Mouse (Mus musculus): ENCODE results near the gene Serpinb9b. TPM values are rescaled to one million over a fixed set of nuclear protein-coding genes. Genes with fewer than 3 reads are reported as not detected.

Serpinb9b gene
- total and polyA plus RNA-seq, 2 experiments from 2014 or later, result 0.13 TPM; not detected in 1

DNA sequence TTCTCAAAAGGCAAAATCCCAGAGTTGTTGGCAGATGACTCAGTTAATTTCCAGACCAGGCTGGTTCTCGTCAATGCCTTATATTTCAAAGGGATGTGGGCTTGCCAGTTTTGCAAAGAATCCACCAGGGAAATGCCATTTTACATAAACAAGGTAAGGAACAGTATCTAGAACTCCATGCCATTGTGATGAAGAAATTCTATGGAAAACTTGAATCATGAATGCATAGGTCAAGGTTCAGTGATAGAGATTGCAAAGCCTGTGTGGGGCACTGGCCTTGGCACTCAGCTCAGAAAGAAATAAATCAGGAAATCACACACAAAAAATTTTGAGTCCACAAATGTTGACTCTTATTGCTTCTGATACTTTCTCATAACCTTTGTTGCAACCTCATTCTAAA lies 8.3 kb downstream of the Serpinb9b start:
- 78% methylated on average over 1 of the region's 1 CpGs for WGBS

DNA sequence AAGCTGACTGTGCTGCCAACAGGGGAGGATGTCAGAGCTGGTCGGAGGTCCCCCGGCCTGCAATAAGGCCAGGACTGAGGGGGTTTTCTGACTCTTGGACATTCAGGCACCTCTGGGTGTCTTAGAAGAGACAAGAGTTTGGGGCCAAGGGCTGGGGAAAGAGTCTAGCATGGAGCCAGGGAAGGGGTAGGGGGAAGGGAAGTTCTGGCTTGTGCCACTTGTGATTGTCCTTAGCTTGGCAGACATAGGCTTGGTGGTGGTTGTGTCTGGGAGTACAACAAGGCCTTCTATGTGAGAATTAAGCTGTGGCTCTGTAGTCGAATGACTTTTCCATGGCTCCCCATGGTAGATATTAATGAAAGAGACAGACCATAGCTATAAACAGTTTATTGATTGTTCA lies 16.3 kb downstream of the Serpinb9b start:
- no peak overlapping the region for H3K4me2 ChIP-seq (ENCODE audit: low read depth, low read length)
- no peaks in the 10 kb centered on the region for H3K4me1 ChIP-seq (ENCODE audit: insufficient read depth, low read length)
- no peak for TF ChIP-seq CTCF (IDR thresholded peaks at IDR 0.05; ENCODE audit: low read depth)
- H3K9me3 ChIP-seq (ENCODE audit: low read length), result no peaks in the 10 kb centered on the region
- DNase-seq (ENCODE audit: low spot score) (no peak), ATAC-seq (no peak)
- H3K27me3 ChIP-seq (ENCODE audit: insufficient read depth, low read length), result no peaks in the 10 kb centered on the region
- no peaks in the 10 kb centered on the region for H3K36me3 ChIP-seq (ENCODE audit: insufficient read depth, low read length)
- H3K4me3 ChIP-seq (ENCODE audit: low read length), result no peak overlapping the region
- 92% methylated on average over 3 of the region's 3 CpGs for WGBS
- H3K9ac ChIP-seq (replicated peaks; ENCODE audit: low read length), result no peak overlapping the region
- H3K27ac ChIP-seq, result no peak overlapping the region

More for the DNA sequence above, 8.3 kb downstream of the Serpinb9b start:
- H3K4me2 ChIP-seq (ENCODE audit: low read depth, low read length), result no peak overlapping the region
- DNase-seq (ENCODE audit: low spot score), result no peak
- H3K4me3 ChIP-seq (ENCODE audit: low read length), result no peak overlapping the region
- no peaks in the 10 kb centered on the region for H3K4me1 ChIP-seq (ENCODE audit: insufficient read depth, low read length)
- no peak overlapping the region for H3K9ac ChIP-seq (replicated peaks; ENCODE audit: low read length)
- no peaks in the 10 kb centered on the region for H3K9me3 ChIP-seq (ENCODE audit: low read length)
- no peak for TF ChIP-seq CTCF (IDR thresholded peaks at IDR 0.05; ENCODE audit: low read depth)
- no peaks in the 10 kb centered on the region for H3K27me3 ChIP-seq (ENCODE audit: insufficient read depth, low read length)
- no peak overlapping the region for H3K27ac ChIP-seq
- ATAC-seq, result no peak
- H3K36me3 ChIP-seq (ENCODE audit: insufficient read depth, low read length), result no peaks in the 10 kb centered on the region

DNA sequence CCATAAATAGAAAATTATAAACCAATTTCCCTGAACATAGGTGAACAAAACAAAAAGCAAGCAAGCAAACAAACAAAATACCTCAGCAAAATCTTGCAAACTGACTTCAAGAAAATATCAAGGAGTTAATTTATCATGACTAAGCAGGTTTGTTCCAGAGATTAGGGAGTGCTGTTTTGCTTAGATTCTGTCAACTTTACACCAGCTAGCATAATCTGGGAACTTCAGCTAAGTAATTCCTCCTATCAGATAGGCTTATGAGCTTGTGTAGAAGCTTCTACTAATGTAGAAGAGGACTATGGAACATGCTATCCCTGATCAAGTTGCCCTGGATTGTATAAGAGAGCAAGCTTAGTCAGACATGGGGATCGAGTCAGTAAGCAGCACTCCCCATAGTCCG lies 20.0 kb downstream of the Serpinb9b start:
- H3K9ac ChIP-seq (replicated peaks; ENCODE audit: low read length), result no peak overlapping the region
- no peak overlapping the region for H3K4me2 ChIP-seq (ENCODE audit: low read depth, low read length)
- H3K27ac ChIP-seq, result no peak overlapping the region
- ATAC-seq, result no peak
- no peaks in the 10 kb centered on the region for H3K4me1 ChIP-seq (ENCODE audit: insufficient read depth, low read length)
- WGBS, result 87% methylated on average over 2 of the region's 2 CpGs
- no peak overlapping the region for H3K4me3 ChIP-seq (ENCODE audit: low read length)
- H3K36me3 ChIP-seq (ENCODE audit: insufficient read depth, low read length), result no peaks in the 10 kb centered on the region
- H3K27me3 ChIP-seq (ENCODE audit: insufficient read depth, low read length), result no peaks in the 10 kb centered on the region
- no peaks in the 10 kb centered on the region for H3K9me3 ChIP-seq (ENCODE audit: low read length)
- TF ChIP-seq CTCF (IDR thresholded peaks at IDR 0.05; ENCODE audit: low read depth), result no peak
- no peak for DNase-seq (ENCODE audit: low spot score)

DNA sequence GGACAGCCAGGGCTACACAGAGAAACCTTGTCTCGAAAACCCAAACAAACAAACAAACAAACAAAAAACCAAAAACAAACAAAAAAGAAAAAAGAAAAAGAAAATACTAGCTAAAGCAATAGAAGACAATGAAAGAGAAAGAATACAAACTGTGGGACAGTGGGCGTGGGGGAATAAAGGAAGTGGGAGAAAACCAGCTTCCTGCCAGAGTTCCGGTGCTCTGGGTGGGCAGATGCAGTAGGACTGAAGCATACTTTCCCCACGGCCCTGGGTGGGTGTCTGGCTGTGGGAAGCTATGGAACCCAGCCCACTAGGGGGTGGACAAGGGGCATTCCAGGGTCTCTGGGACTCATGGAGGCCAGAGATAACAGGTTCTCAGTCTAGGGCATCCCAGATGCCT lies 21.0 kb downstream of the Serpinb9b start:
- H3K4me1 ChIP-seq (ENCODE audit: insufficient read depth, low read length), result no peaks in the 10 kb centered on the region
- H3K4me2 ChIP-seq (ENCODE audit: low read depth, low read length), result no peak overlapping the region
- no peaks in the 10 kb centered on the region for H3K9me3 ChIP-seq (ENCODE audit: low read length)
- no peak overlapping the region for H3K9ac ChIP-seq (replicated peaks; ENCODE audit: low read length)
- H3K27ac ChIP-seq, result no peak overlapping the region
- DNase-seq (ENCODE audit: low spot score), result no peak
- no peak for TF ChIP-seq CTCF (IDR thresholded peaks at IDR 0.05; ENCODE audit: low read depth)
- H3K4me3 ChIP-seq (ENCODE audit: low read length), result no peak overlapping the region
- ATAC-seq, result no peak
- no peaks in the 10 kb centered on the region for H3K36me3 ChIP-seq (ENCODE audit: insufficient read depth, low read length)
- WGBS, result 69% methylated on average over 4 of the region's 4 CpGs
- no peaks in the 10 kb centered on the region for H3K27me3 ChIP-seq (ENCODE audit: insufficient read depth, low read length)

DNA sequence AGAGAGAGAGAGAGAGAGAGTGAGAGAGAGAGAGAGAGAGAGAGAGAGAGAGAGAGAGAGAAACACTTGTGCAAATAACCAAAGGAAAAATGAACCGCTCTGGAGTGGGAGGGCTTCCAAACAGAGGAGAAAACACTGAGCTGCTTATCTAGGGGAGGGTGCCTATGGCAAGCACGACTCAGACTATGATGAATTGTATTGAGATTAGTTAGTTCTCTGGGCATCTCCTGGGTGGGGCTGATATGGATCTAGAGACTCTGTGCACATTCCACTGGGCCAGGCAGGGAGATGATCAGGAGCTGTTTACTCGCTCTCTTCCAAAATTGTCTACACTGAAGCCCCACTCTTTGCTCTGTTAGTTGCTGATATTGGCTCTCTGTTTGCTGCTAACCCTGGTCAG lies 24.5 kb downstream of the Serpinb9b start:
- Histone ChIP-seq H3K9ac (replicated peaks; ENCODE audit: low read length) (no peak overlapping the region), H3K27me3 (ENCODE audit: insufficient read depth, low read length) (no peaks in the 10 kb centered on the region), H3K36me3 (ENCODE audit: insufficient read depth, low read length) (no peaks in the 10 kb centered on the region), H3K9me3 (ENCODE audit: low read length) (no peaks in the 10 kb centered on the region), H3K4me2 (ENCODE audit: low read depth, low read length) (no peak overlapping the region), H3K4me3 (ENCODE audit: low read length) (no peak overlapping the region), H3K27ac (no peak overlapping the region), H3K4me1 (ENCODE audit: insufficient read depth, low read length) (no peaks in the 10 kb centered on the region)
- TF ChIP-seq CTCF (IDR thresholded peaks at IDR 0.05; ENCODE audit: low read depth), result no peak
- 80% methylated on average over 3 of the region's 3 CpGs for WGBS
- no peak for ATAC-seq
- no peak for DNase-seq (ENCODE audit: low spot score)

DNA sequence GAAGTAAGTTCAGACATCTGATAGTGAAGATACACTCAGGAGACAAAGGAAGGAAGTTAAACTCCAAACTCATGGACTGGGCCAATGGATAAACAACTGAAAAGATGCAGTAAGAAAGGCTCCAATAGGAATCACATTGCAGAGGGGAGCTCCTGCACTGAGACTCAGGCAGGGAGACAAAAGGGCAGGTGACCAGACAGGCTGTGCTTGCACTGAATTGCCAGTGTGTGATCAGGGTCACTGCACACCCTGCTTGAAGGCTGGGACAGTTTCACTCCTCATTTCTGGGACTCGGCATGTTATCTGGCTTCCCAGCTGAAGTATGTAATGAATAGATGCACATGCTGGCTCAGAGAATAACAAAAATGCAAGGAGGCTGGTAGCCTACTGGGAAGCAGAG lies 35.8 kb downstream of the Serpinb9b start:
- H3K9me3 ChIP-seq (ENCODE audit: low read length), result no peaks in the 10 kb centered on the region
- H3K36me3 ChIP-seq (ENCODE audit: insufficient read depth, low read length), result no peaks in the 10 kb centered on the region
- no peak overlapping the region for H3K27ac ChIP-seq
- H3K27me3 ChIP-seq (ENCODE audit: insufficient read depth, low read length), result no peaks in the 10 kb centered on the region
- H3K4me3 ChIP-seq (ENCODE audit: low read length), result no peak overlapping the region
- WGBS, result 52% methylated on average over 1 of the region's 1 CpGs
- DNase-seq (ENCODE audit: low spot score), result no peak
- no peaks in the 10 kb centered on the region for H3K4me1 ChIP-seq (ENCODE audit: insufficient read depth, low read length)
- TF ChIP-seq CTCF (IDR thresholded peaks at IDR 0.05; ENCODE audit: low read depth), result no peak
- H3K4me2 ChIP-seq (ENCODE audit: low read depth, low read length), result no peak overlapping the region
- H3K9ac ChIP-seq (replicated peaks; ENCODE audit: low read length), result no peak overlapping the region
- no peak for ATAC-seq

DNA sequence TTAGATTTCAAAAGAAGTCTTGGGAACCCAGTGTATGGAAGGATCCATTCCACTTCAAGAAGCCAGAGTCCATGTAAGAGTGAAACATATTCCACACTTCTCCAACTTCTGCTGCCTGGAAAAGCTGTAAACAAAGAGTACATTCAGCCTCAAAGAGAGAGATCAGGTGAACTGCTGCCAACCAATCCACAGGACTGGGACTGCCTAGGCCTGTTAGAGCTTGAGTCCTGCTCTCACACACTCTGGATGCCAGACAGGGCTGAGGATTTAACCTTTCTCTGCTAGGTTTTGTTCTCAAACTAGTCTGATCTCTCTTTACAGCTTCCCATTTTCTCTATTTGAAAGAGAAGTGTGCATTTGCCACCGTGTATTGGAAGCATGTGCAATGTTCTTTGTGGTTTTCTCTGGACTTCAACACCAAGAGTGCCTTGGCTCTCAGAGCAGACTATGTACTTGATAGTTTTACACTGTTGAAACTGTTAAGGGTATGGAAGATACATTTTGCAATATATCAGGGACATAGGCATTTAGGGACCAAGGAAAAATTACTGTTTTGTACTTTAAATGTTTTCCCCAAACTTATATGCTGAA lies 40.3 kb downstream of the Serpinb9b start:
- no peak for TF ChIP-seq CTCF (IDR thresholded peaks at IDR 0.05; ENCODE audit: low read depth)
- Histone ChIP-seq H3K4me2 (ENCODE audit: low read depth, low read length) (no peak overlapping the region), H3K36me3 (ENCODE audit: insufficient read depth, low read length) (no peaks in the 10 kb centered on the region), H3K9me3 (ENCODE audit: low read length) (no peaks in the 10 kb centered on the region), H3K4me1 (ENCODE audit: insufficient read depth, low read length) (no peaks in the 10 kb centered on the region), H3K4me3 (ENCODE audit: low read length) (no peak overlapping the region), H3K27ac (no peak overlapping the region), H3K9ac (replicated peaks; ENCODE audit: low read length) (no peak overlapping the region), H3K27me3 (ENCODE audit: insufficient read depth, low read length) (no peaks in the 10 kb centered on the region)
- ATAC-seq (no peak), DNase-seq (ENCODE audit: low spot score) (no peak)
- whole genome bisulfite sequencing, result 60% methylated on average over 1 of the region's 1 CpGs
